Mouse (Mus musculus): ENCODE results near the gene Tnfrsf25. TPM values are rescaled to one million over a fixed set of nuclear protein-coding genes. Genes with fewer than 3 reads are reported as not detected.

Gene Tnfrsf25
- total RNA-seq (2014; rRNA removed) = 1.4 TPM in 1 of 2 replicates, not detected in the other
- polyA plus RNA-seq (2015; fragmentation: Nextera tagmentation; extraction: Ambion mirVana) = 0.19 and 0.30 TPM in 2 replicates

GRCm38 (mm10) chr4:152115921-152116612 is at the start of gene Tnfrsf25:
TSS of gene Tnfrsf25 (plus strand) at chr4:152115934.
- Histone ChIP-seq H3K36me3 (ENCODE audit: insufficient read depth) (peaks cover 24% of the 10 kb centered on the region), H3K27me3 (ENCODE audit: insufficient read depth, low read length) (peaks cover 60% of the 10 kb centered on the region), H3K4me3 (ENCODE audit: low read depth, low read length) (no peak within 1 kb of the TSS), H3K9ac (no peak within 1 kb of the TSS), H3K4me2 (ENCODE audit: low read depth) (no peak within 1 kb of the TSS), H3K27ac (ENCODE audit: low read depth, low read length) (no peak within 1 kb of the TSS), H3K4me1 (ENCODE audit: insufficient read depth) (peaks cover 11% of the 10 kb centered on the region; the same call in 1 of the 2 replicates), H3K9me3 (ENCODE audit: low read length) (no peaks in the 10 kb centered on the region)
- WGBS = 7% methylated on average over 30 of the region's 30 CpGs
- ATAC-seq (peak; percentile 19; the same call in 1 of the 2 replicates), DNase-seq (no peak)
- TF ChIP-seq CTCF (IDR thresholded peaks at IDR 0.05; ENCODE audit: low read depth) = no peak

GRCm38 (mm10) chr4:152067280-152067679 is 48.5 kb upstream of the Tnfrsf25 start:
- H3K4me1 ChIP-seq (ENCODE audit: insufficient read depth) = no peaks in the 10 kb centered on the region

GRCm38 (mm10) chr4:152068166-152068724 is 47.5 kb upstream of the Tnfrsf25 start:
- H3K27me3 ChIP-seq (ENCODE audit: insufficient read depth, low read length) = no peaks in the 10 kb centered on the region

More at GRCm38 (mm10) chr4:152067280-152067679, 48.5 kb upstream of the Tnfrsf25 start:
- Histone ChIP-seq H3K4me3 (ENCODE audit: low read depth, low read length) (no peak overlapping the region), H3K27me3 (ENCODE audit: insufficient read depth, low read length) (no peaks in the 10 kb centered on the region), H3K9ac (no peak overlapping the region), H3K36me3 (ENCODE audit: insufficient read depth) (no peaks in the 10 kb centered on the region), H3K27ac (ENCODE audit: low read depth, low read length) (no peak overlapping the region), H3K4me2 (ENCODE audit: low read depth) (no peak overlapping the region), H3K9me3 (ENCODE audit: low read length) (no peaks in the 10 kb centered on the region)
- TF ChIP-seq CTCF (IDR thresholded peaks at IDR 0.05; ENCODE audit: low read depth) = no peak
- no peak for ATAC-seq
- DNase-seq = no peak

GRCm38 (mm10) chr4:152069245-152069644 is 46.5 kb upstream of the Tnfrsf25 start:
- H3K36me3 ChIP-seq (ENCODE audit: insufficient read depth) = no peaks in the 10 kb centered on the region
- H3K4me1 ChIP-seq (ENCODE audit: insufficient read depth) = no peaks in the 10 kb centered on the region
- H3K9me3 ChIP-seq (ENCODE audit: low read length) = no peaks in the 10 kb centered on the region
- 81% methylated on average over 3 of the region's 3 CpGs for WGBS
- no peak for ATAC-seq
- no peaks in the 10 kb centered on the region for H3K27me3 ChIP-seq (ENCODE audit: insufficient read depth, low read length)
- H3K9ac ChIP-seq = no peak overlapping the region
- no peak for DNase-seq
- H3K4me3 ChIP-seq (ENCODE audit: low read depth, low read length) = no peak overlapping the region
- H3K4me2 ChIP-seq (ENCODE audit: low read depth) = no peak overlapping the region
- no peak for TF ChIP-seq CTCF (IDR thresholded peaks at IDR 0.05; ENCODE audit: low read depth)
- H3K27ac ChIP-seq (ENCODE audit: low read depth, low read length) = no peak overlapping the region

More at GRCm38 (mm10) chr4:152068166-152068724, 47.5 kb upstream of the Tnfrsf25 start:
- Histone ChIP-seq H3K4me3 (ENCODE audit: low read depth, low read length) (no peak overlapping the region), H3K9me3 (ENCODE audit: low read length) (no peaks in the 10 kb centered on the region), H3K9ac (no peak overlapping the region), H3K27ac (ENCODE audit: low read depth, low read length) (no peak overlapping the region), H3K4me2 (ENCODE audit: low read depth) (no peak overlapping the region), H3K36me3 (ENCODE audit: insufficient read depth) (no peaks in the 10 kb centered on the region), H3K4me1 (ENCODE audit: insufficient read depth) (no peaks in the 10 kb centered on the region)
- DNase-seq (no peak), ATAC-seq (no peak)
- 79% methylated on average over 6 of the region's 6 CpGs for whole genome bisulfite sequencing
- no peak for TF ChIP-seq CTCF (IDR thresholded peaks at IDR 0.05; ENCODE audit: low read depth)

GRCm38 (mm10) chr4:152070494-152071396 is 45.0 kb upstream of the Tnfrsf25 start:
- no peaks in the 10 kb centered on the region for H3K9me3 ChIP-seq (ENCODE audit: low read length)
- H3K9ac ChIP-seq = no peak overlapping the region
- no peak for DNase-seq
- TF ChIP-seq CTCF (IDR thresholded peaks at IDR 0.05; ENCODE audit: low read depth) = no peak
- H3K27ac ChIP-seq (ENCODE audit: low read depth, low read length) = no peak overlapping the region
- H3K36me3 ChIP-seq (ENCODE audit: insufficient read depth) = no peaks in the 10 kb centered on the region
- no peaks in the 10 kb centered on the region for H3K27me3 ChIP-seq (ENCODE audit: insufficient read depth, low read length)
- no peak overlapping the region for H3K4me2 ChIP-seq (ENCODE audit: low read depth)
- no peaks in the 10 kb centered on the region for H3K4me1 ChIP-seq (ENCODE audit: insufficient read depth)
- ATAC-seq = no peak
- H3K4me3 ChIP-seq (ENCODE audit: low read depth, low read length) = no peak overlapping the region
- WGBS = 69% methylated on average over 11 of the region's 11 CpGs

- H3K4me3 ChIP-seq (ENCODE audit: low read depth, low read length) = no peak within 1 kb of the TSS
- H3K9ac ChIP-seq = no peak within 1 kb of the TSS
- no peaks in the 10 kb centered on the region for H3K36me3 ChIP-seq (ENCODE audit: insufficient read depth)
- ATAC-seq (no peak), DNase-seq (peak; percentile 16)
- H3K9me3 ChIP-seq (ENCODE audit: low read length) = no peaks in the 10 kb centered on the region
- TF ChIP-seq CTCF (IDR thresholded peaks at IDR 0.05; ENCODE audit: low read depth) = no peak
- no peaks in the 10 kb centered on the region for H3K4me1 ChIP-seq (ENCODE audit: insufficient read depth)
- no peak within 1 kb of the TSS for H3K4me2 ChIP-seq (ENCODE audit: low read depth)
- no peak within 1 kb of the TSS for H3K27ac ChIP-seq (ENCODE audit: low read depth, low read length)
- 64% methylated on average over 10 of the region's 10 CpGs for WGBS
- H3K27me3 ChIP-seq (ENCODE audit: insufficient read depth, low read length) = no peaks in the 10 kb centered on the region
Observed at GRCm38 (mm10) chr4:152072121-152072601, 43.6 kb upstream of the Tnfrsf25 start, which contains the start of gene Plekhg5. TSS of gene Plekhg5 (plus strand) at chr4:152072498.

Data from forebrain, postnatal 0 days (tissue).